Mouse (Mus musculus): Measurements from ENCODE around the gene Krt86. TPM values are rescaled to one million over a fixed set of nuclear protein-coding genes. Genes with fewer than 3 reads are reported as not detected.

Krt86 gene
- polyA plus RNA-seq, 1 experiment from 2014 or later = 0.10 TPM

GRCm38 (mm10) chr15:101455292-101455691 lies 18.0 kb upstream of the Krt86 start:
- 89% methylated on average over 2 of the region's 2 CpGs for whole genome bisulfite sequencing
- Histone ChIP-seq H3K4me2 (ENCODE audit: low read length) (no peak overlapping the region), H3K9me3 (ENCODE audit: control insufficient read depth, low read length) (peaks cover 4% of the 10 kb centered on the region; the same call in 1 of the 2 replicates), H3K27me3 (replicated peaks; ENCODE audit: control insufficient read depth, insufficient read depth, low read length) (no peaks in the 10 kb centered on the region), H3K9ac (ENCODE audit: low read depth, low read length) (no peak overlapping the region), H3K36me3 (ENCODE audit: control insufficient read depth, insufficient read depth, low read length) (no peaks in the 10 kb centered on the region), H3K4me1 (ENCODE audit: control insufficient read depth, insufficient read depth, low read depth, low read length) (no peaks in the 10 kb centered on the region), H3K27ac (ENCODE audit: low read depth, low read length) (no peak overlapping the region), H3K4me3 (ENCODE audit: low read length) (no peak overlapping the region)
- ATAC-seq = no peak

GRCm38 (mm10) chr15:101455891-101456290 lies 17.4 kb upstream of the Krt86 start:
- Histone ChIP-seq H3K27me3 (replicated peaks; ENCODE audit: control insufficient read depth, insufficient read depth, low read length) (no peaks in the 10 kb centered on the region), H3K36me3 (ENCODE audit: control insufficient read depth, insufficient read depth, low read length) (no peaks in the 10 kb centered on the region), H3K4me2 (ENCODE audit: low read length) (no peak overlapping the region), H3K9me3 (ENCODE audit: control insufficient read depth, low read length) (peaks cover 4% of the 10 kb centered on the region; the same call in 1 of the 2 replicates), H3K4me1 (ENCODE audit: control insufficient read depth, insufficient read depth, low read depth, low read length) (no peaks in the 10 kb centered on the region), H3K4me3 (ENCODE audit: low read length) (no peak overlapping the region), H3K9ac (ENCODE audit: low read depth, low read length) (no peak overlapping the region), H3K27ac (ENCODE audit: low read depth, low read length) (no peak overlapping the region)
- WGBS = 93% methylated on average over 6 of the region's 6 CpGs
- ATAC-seq = no peak

- peak overlapping the region; percentile 4; the same call in 1 of the 2 replicates for H3K4me2 ChIP-seq (ENCODE audit: low read length)
- H3K4me1 ChIP-seq (ENCODE audit: control insufficient read depth, insufficient read depth, low read depth, low read length) = no peaks in the 10 kb centered on the region
- H3K4me3 ChIP-seq (ENCODE audit: low read length) = no peak overlapping the region
- ATAC-seq = 0 out of 2 replicates have a peak, but pooled peaks have one; percentile 30
- no peaks in the 10 kb centered on the region for H3K27me3 ChIP-seq (replicated peaks; ENCODE audit: control insufficient read depth, insufficient read depth, low read length)
- 0 out of 2 replicates have a peak overlapping the region, but pooled peaks have one; percentile 21 for H3K9ac ChIP-seq (ENCODE audit: low read depth, low read length)
- H3K36me3 ChIP-seq (ENCODE audit: control insufficient read depth, insufficient read depth, low read length) = no peaks in the 10 kb centered on the region
- no peak overlapping the region for H3K27ac ChIP-seq (ENCODE audit: low read depth, low read length)
- peaks cover 4% of the 10 kb centered on the region; the same call in 1 of the 2 replicates for H3K9me3 ChIP-seq (ENCODE audit: control insufficient read depth, low read length)
- 35% methylated on average over 16 of the region's 16 CpGs for WGBS
These were observed 14.8 kb upstream of the Krt86 start for GRCm38 (mm10) chr15:101458361-101458930.

GRCm38 (mm10) chr15:101459283-101459682 lies 14.0 kb upstream of the Krt86 start:
- Histone ChIP-seq H3K27ac (ENCODE audit: low read depth, low read length) (no peak overlapping the region), H3K4me3 (ENCODE audit: low read length) (no peak overlapping the region), H3K27me3 (replicated peaks; ENCODE audit: control insufficient read depth, insufficient read depth, low read length) (no peaks in the 10 kb centered on the region), H3K9ac (ENCODE audit: low read depth, low read length) (no peak overlapping the region), H3K9me3 (ENCODE audit: control insufficient read depth, low read length) (peaks cover 4% of the 10 kb centered on the region; the same call in 1 of the 2 replicates), H3K36me3 (ENCODE audit: control insufficient read depth, insufficient read depth, low read length) (no peaks in the 10 kb centered on the region), H3K4me2 (ENCODE audit: low read length) (no peak overlapping the region), H3K4me1 (ENCODE audit: control insufficient read depth, insufficient read depth, low read depth, low read length) (no peaks in the 10 kb centered on the region)
- WGBS = 85% methylated on average over 14 of the region's 14 CpGs
- ATAC-seq = no peak

- H3K27me3 ChIP-seq (replicated peaks; ENCODE audit: control insufficient read depth, insufficient read depth, low read length) = no peaks in the 10 kb centered on the region
- no peaks in the 10 kb centered on the region for H3K9me3 ChIP-seq (ENCODE audit: control insufficient read depth, low read length)
- H3K4me1 ChIP-seq (ENCODE audit: control insufficient read depth, insufficient read depth, low read depth, low read length) = no peaks in the 10 kb centered on the region
- no peaks in the 10 kb centered on the region for H3K36me3 ChIP-seq (ENCODE audit: control insufficient read depth, insufficient read depth, low read length)
- 88% methylated on average over 13 of the region's 13 CpGs for WGBS
- no peak within 1 kb of the TSS for H3K4me3 ChIP-seq (ENCODE audit: low read length)
- H3K27ac ChIP-seq (ENCODE audit: low read depth, low read length) = no peak within 1 kb of the TSS
- no peak within 1 kb of the TSS for H3K9ac ChIP-seq (ENCODE audit: low read depth, low read length)
- H3K4me2 ChIP-seq (ENCODE audit: low read length) = no peak within 1 kb of the TSS
- no peak for ATAC-seq
These were observed 9.6 kb upstream of the Krt86 start, which contains the start of gene Krt81 for GRCm38 (mm10) chr15:101463651-101464050. Krt81 (minus strand) TSS chr15:101463751.

GRCm38 (mm10) chr15:101469093-101469492 lies 4.2 kb upstream of the Krt86 start:
- Histone ChIP-seq H3K9ac (ENCODE audit: low read depth, low read length) (no peak overlapping the region), H3K36me3 (ENCODE audit: control insufficient read depth, insufficient read depth, low read length) (no peaks in the 10 kb centered on the region), H3K4me3 (ENCODE audit: low read length) (no peak overlapping the region), H3K27ac (ENCODE audit: low read depth, low read length) (no peak overlapping the region), H3K9me3 (ENCODE audit: control insufficient read depth, low read length) (no peaks in the 10 kb centered on the region), H3K4me1 (ENCODE audit: control insufficient read depth, insufficient read depth, low read depth, low read length) (no peaks in the 10 kb centered on the region), H3K27me3 (replicated peaks; ENCODE audit: control insufficient read depth, insufficient read depth, low read length) (no peaks in the 10 kb centered on the region), H3K4me2 (ENCODE audit: low read length) (no peak overlapping the region)
- no peak for ATAC-seq
- WGBS = 92% methylated on average over 4 of the region's 4 CpGs

GRCm38 (mm10) chr15:101479007-101479665 lies 5.9 kb downstream of the Krt86 start:
- ATAC-seq = no peak
- H3K27ac ChIP-seq (ENCODE audit: low read depth, low read length) = no peak overlapping the region

DNA sequence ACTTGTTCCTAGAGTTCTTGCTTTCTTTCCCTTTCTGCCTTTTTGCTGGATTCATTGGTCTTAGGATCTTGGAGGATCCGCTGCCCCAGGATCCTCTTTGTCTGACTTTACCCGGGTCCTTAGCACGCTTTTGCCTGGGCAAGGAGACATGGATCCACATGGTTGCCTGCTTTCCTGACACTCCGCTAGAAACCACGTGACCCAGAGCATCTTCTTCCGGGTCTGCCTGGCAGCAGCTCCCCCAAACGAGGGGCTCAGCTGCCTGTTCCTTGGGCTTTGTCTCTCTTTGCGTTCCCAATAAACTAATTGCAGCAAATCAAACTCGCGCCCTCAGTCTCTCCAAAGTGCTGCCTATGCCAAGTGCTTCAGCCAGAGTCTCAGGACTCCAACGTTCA lies 6.4 kb downstream of the Krt86 start:
- no peak for ATAC-seq
- WGBS = 31% methylated on average over 11 of the region's 11 CpGs
- H3K9ac ChIP-seq (ENCODE audit: low read depth, low read length) = peak overlapping the region; percentile 46; the same call in 1 of the 2 replicates
- peak overlapping the region; percentile 33 for H3K4me3 ChIP-seq (ENCODE audit: low read length)
- no peak overlapping the region for H3K27ac ChIP-seq (ENCODE audit: low read depth, low read length)
- no peaks in the 10 kb centered on the region for H3K36me3 ChIP-seq (ENCODE audit: control insufficient read depth, insufficient read depth, low read length)
- H3K4me2 ChIP-seq (ENCODE audit: low read length) = peak overlapping the region; percentile 66
- no peaks in the 10 kb centered on the region for H3K9me3 ChIP-seq (ENCODE audit: control insufficient read depth, low read length)
- peaks cover 10% of the 10 kb centered on the region for H3K4me1 ChIP-seq (ENCODE audit: control insufficient read depth, insufficient read depth, low read depth, low read length)
- H3K27me3 ChIP-seq (replicated peaks; ENCODE audit: control insufficient read depth, insufficient read depth, low read length) = no peaks in the 10 kb centered on the region

More at GRCm38 (mm10) chr15:101479007-101479665, 5.9 kb downstream of the Krt86 start:
- Histone ChIP-seq H3K36me3 (ENCODE audit: control insufficient read depth, insufficient read depth, low read length) (no peaks in the 10 kb centered on the region), H3K27me3 (replicated peaks; ENCODE audit: control insufficient read depth, insufficient read depth, low read length) (no peaks in the 10 kb centered on the region), H3K9me3 (ENCODE audit: control insufficient read depth, low read length) (no peaks in the 10 kb centered on the region), H3K4me3 (ENCODE audit: low read length) (peak overlapping the region; percentile 33), H3K9ac (ENCODE audit: low read depth, low read length) (peak overlapping the region; percentile 46; the same call in 1 of the 2 replicates), H3K4me2 (ENCODE audit: low read length) (peak overlapping the region; percentile 66), H3K4me1 (ENCODE audit: control insufficient read depth, insufficient read depth, low read depth, low read length) (peaks cover 10% of the 10 kb centered on the region)
- 8% methylated on average over 31 of the region's 31 CpGs for WGBS

GRCm38 (mm10) chr15:101482056-101482455 lies 8.8 kb downstream of the Krt86 start:
- Histone ChIP-seq H3K36me3 (ENCODE audit: control insufficient read depth, insufficient read depth, low read length) (no peaks in the 10 kb centered on the region), H3K4me3 (ENCODE audit: low read length) (no peak overlapping the region), H3K9ac (ENCODE audit: low read depth, low read length) (no peak overlapping the region), H3K27ac (ENCODE audit: low read depth, low read length) (no peak overlapping the region), H3K4me2 (ENCODE audit: low read length) (no peak overlapping the region), H3K9me3 (ENCODE audit: control insufficient read depth, low read length) (no peaks in the 10 kb centered on the region), H3K27me3 (replicated peaks; ENCODE audit: control insufficient read depth, insufficient read depth, low read length) (no peaks in the 10 kb centered on the region), H3K4me1 (ENCODE audit: control insufficient read depth, insufficient read depth, low read depth, low read length) (peaks cover 10% of the 10 kb centered on the region)
- 40% methylated on average over 4 of the region's 4 CpGs for whole genome bisulfite sequencing
- ATAC-seq = no peak

Measured in hindbrain, embryonic 16.5 days (tissue).